Mouse (Mus musculus): ENCODE measurements around the gene Tmem120b. TPM values are rescaled to one million over a fixed set of nuclear protein-coding genes. Genes with fewer than 3 reads are reported as not detected.
"Not testable (repeated sequence)": the region's sequence is repeated elsewhere in the genome, so short reads cannot be mapped to it uniquely, and the experiment has no call there.

Tmem120b gene
- polyA plus RNA-seq, 1 experiment from 2014 or later: 12.9 TPM

- H3K9ac ChIP-seq: no peak overlapping the region
- no peaks in the 10 kb centered on the region for H3K36me3 ChIP-seq
- no peaks in the 10 kb centered on the region for H3K27me3 ChIP-seq (replicated peaks)
- H3K4me2 ChIP-seq: peak overlapping the region; percentile 52
- H3K27ac ChIP-seq: peak overlapping the region; percentile 69; the same call in 1 of the 2 replicates
- 7% methylated on average over 48 of the region's 48 CpGs for WGBS
- ATAC-seq (ENCODE audit: insufficient read depth, low FRiP score, low read depth): peak; percentile 97
- H3K4me1 ChIP-seq: peaks cover 15% of the 10 kb centered on the region
- H3K9me3 ChIP-seq: no peaks in the 10 kb centered on the region
- peak overlapping the region; percentile 45 for H3K4me3 ChIP-seq (replicated peaks)
These were observed 10.6 kb upstream of the Tmem120b start for GRCm38 (mm10) chr5:123057366-123058250.

DNA sequence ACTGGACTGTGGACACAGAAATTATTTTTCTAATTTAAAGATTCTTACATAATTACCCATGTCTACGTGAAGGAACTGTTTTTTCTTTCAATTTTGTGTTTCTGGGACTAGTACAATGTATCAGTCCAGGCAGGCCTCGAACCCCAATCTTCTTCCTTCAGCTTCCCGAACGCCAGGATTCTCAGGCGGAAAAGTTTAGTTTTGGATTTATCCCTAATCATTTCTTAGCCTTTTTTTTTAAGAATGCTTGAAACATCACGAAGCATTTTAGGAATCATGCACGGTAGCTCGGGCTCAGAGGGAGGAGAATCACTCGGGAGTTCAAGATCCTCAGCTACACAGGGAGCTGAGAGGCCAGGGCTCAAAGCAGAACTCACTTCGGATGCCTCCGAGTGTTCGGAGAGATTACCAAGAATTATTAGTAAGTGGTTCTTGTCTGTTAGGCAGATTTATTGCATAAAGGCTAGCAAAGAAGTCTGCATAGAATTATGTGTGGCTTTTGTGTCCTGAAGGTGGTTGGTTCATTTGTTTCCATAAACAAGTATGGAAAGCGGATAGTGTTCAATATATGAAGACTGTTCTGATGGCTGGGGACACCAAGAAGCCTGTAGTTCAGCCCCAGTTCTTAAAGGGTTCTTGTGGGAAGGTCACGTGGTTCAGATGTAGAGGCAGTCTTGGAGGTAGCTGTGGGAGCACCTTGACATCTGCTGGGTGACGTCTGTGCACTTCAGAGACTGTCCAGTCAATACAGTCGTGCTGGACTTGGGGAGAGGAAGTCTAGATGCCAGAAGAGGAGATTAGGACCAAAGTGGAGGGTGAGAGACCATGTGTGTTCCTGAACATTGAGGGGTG lies 9.7 kb upstream of the Tmem120b start:
- 32% methylated on average over 16 of the region's 16 CpGs for WGBS
- H3K4me2 ChIP-seq: peak overlapping the region; percentile 52
- H3K27ac ChIP-seq: peak overlapping the region; percentile 69
- H3K4me3 ChIP-seq (replicated peaks): peak overlapping the region; percentile 45
- no peak overlapping the region for H3K9ac ChIP-seq
- no peaks in the 10 kb centered on the region for H3K9me3 ChIP-seq
- H3K36me3 ChIP-seq: no peaks in the 10 kb centered on the region
- no peaks in the 10 kb centered on the region for H3K27me3 ChIP-seq (replicated peaks)
- peaks cover 15% of the 10 kb centered on the region for H3K4me1 ChIP-seq
- ATAC-seq (ENCODE audit: insufficient read depth, low FRiP score, low read depth): no peak

DNA sequence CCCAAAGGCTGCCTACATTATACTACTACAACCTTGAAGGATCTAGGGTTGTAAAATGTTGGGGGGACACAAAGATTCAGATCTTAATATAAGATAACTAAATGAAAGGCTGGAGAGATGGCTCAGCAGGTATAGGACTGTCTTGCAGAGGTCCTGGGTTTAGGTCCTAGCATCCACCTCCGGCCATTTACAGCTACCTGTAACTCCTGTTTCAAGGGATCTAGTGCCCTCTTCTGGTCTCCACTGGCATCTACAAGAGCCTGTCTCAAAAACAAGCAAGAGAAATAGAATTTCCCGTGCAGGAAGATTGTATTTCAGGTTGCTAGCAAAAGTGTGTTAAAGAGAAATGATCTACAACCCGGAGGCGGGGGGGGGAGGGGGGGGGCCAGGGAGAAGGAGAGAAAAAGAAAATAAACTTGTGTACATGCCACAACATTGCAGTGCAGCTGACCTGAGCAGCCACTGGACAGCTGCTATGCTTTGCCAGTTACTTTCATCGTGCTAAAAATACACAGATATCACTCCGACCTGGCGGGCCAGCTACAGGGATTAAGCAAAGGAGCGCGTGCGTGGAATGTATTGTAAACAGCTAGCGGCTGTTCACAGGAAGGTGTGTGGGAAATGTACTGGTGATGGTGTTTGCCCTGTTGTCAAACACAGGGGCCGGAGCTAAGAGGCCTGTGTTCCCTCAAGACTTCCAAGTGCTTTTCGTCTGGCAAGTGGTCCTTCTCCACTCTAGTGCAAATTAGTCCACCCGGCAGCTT lies 8.3 kb upstream of the Tmem120b start:
- Histone ChIP-seq H3K4me2 (peak overlapping the region; percentile 30), H3K9ac (no peak overlapping the region), H3K9me3 (no peaks in the 10 kb centered on the region), H3K4me1 (peaks cover 15% of the 10 kb centered on the region), H3K36me3 (no peaks in the 10 kb centered on the region), H3K27ac (peak overlapping the region; percentile 64), H3K4me3 (replicated peaks) (no peak overlapping the region), H3K27me3 (replicated peaks) (no peaks in the 10 kb centered on the region)
- WGBS: 14% methylated on average over 14 of the region's 14 CpGs
- ATAC-seq (ENCODE audit: insufficient read depth, low FRiP score, low read depth): no peak

DNA sequence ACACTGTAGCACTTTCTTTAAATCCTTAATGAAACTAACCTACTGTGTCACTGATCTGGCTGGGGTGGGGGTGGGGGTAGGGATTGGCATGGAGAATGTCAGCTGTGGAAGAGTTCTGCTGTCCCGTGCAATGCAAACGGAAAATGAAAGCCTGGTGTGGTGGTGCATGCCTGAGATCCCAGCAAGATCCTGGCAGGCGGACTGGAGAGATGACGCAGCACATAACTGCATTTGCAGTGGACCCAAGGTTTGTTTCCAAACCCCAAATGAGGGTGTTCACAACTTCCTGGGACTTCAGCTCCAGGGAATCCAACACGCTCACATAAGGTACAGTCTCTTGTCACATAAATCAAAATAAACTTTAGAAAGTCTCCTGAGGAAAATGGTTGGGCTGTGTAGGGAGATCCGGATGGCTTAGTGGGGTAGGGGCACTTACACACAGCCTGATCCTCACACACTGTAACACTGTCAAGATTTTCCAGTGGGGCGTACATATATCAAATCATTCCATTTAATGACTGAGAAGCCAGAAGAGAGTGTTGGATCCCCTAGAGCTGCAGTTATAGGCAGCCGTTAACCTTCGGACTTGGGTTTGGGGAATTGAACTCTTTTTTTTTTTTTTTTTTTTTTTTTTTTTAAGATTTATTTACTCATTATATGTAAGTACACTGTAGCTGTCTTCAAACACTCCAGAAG lies 7.4 kb upstream of the Tmem120b start:
- Histone ChIP-seq H3K4me1 (peaks cover 15% of the 10 kb centered on the region), H3K4me3 (replicated peaks) (no peak overlapping the region), H3K36me3 (no peaks in the 10 kb centered on the region), H3K9ac (no peak overlapping the region), H3K4me2 (0 out of 2 replicates have a peak overlapping the region, but pooled peaks have one; percentile 30), H3K9me3 (no peaks in the 10 kb centered on the region), H3K27me3 (replicated peaks) (no peaks in the 10 kb centered on the region), H3K27ac (peak overlapping the region; percentile 64)
- WGBS: 51% methylated on average over 9 of the region's 9 CpGs
- ATAC-seq (ENCODE audit: insufficient read depth, low FRiP score, low read depth): no peak

- not testable (repeated sequence) for H3K36me3 ChIP-seq; H3K27me3 ChIP-seq (replicated peaks); H3K4me2 ChIP-seq; H3K9ac ChIP-seq; ATAC-seq (ENCODE audit: insufficient read depth, low FRiP score, low read depth); H3K27ac ChIP-seq; H3K9me3 ChIP-seq; H3K4me3 ChIP-seq (replicated peaks)
- peaks cover 15% of the 10 kb centered on the region for H3K4me1 ChIP-seq
- 76% methylated on average over 6 of the region's 6 CpGs for WGBS
These were observed 6.8 kb upstream of the Tmem120b start for GRCm38 (mm10) chr5:123061402-123061749.

GRCm38 (mm10) chr5:123063141-123063540 lies 5.1 kb upstream of the Tmem120b start:
- H3K9ac ChIP-seq: no peak overlapping the region
- H3K27ac ChIP-seq: no peak overlapping the region
- no peak overlapping the region for H3K4me3 ChIP-seq (replicated peaks)
- ATAC-seq (ENCODE audit: insufficient read depth, low FRiP score, low read depth): no peak
- peaks cover 19% of the 10 kb centered on the region for H3K4me1 ChIP-seq
- no peak overlapping the region for H3K4me2 ChIP-seq
- WGBS: 94% methylated on average over 3 of the region's 3 CpGs
- no peaks in the 10 kb centered on the region for H3K9me3 ChIP-seq
- H3K36me3 ChIP-seq: no peaks in the 10 kb centered on the region
- H3K27me3 ChIP-seq (replicated peaks): no peaks in the 10 kb centered on the region

- Histone ChIP-seq H3K4me2 (no peak overlapping the region), H3K9me3 (no peaks in the 10 kb centered on the region), H3K27ac (no peak overlapping the region), H3K4me3 (replicated peaks) (no peak overlapping the region), H3K27me3 (replicated peaks) (no peaks in the 10 kb centered on the region), H3K36me3 (no peaks in the 10 kb centered on the region), H3K4me1 (peaks cover 14% of the 10 kb centered on the region; the same call in 1 of the 2 replicates), H3K9ac (no peak overlapping the region)
- 28% methylated on average over 6 of the region's 6 CpGs for WGBS
- no peak for ATAC-seq (ENCODE audit: insufficient read depth, low FRiP score, low read depth)
These were observed 4.0 kb upstream of the Tmem120b start for GRCm38 (mm10) chr5:123064207-123064606.

DNA sequence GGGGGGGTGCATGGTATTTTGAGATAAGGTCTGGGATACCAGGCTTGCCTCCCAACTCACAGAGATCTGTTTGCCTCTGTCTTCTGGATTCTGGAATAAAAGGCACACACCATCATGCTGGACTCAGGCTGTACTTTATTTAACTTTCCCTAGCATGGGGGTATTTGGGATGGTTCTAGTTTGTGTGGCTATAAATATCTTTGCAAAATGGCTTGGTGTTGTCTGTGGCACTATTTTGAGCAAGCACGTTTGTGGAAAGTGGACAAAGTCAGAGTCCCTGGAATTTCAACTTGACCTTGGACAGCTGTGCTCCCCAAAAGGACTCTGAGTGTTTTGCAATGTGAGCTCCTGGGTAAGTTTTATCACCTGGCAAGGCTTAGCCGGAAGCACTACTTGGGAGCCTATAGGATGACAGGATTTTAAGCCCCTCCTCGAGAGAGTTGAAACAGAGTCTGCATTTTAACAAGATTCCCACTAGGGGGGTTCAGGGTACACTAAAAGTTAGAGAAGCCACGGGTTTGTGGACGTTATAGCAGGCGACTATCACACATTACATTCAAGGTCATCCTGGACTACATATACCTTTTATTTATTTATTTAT lies 720 bp upstream of the Tmem120b start:
- H3K36me3 ChIP-seq: no peaks in the 10 kb centered on the region
- no peak overlapping the region for H3K4me2 ChIP-seq
- WGBS: 11% methylated on average over 6 of the region's 6 CpGs

DNA sequence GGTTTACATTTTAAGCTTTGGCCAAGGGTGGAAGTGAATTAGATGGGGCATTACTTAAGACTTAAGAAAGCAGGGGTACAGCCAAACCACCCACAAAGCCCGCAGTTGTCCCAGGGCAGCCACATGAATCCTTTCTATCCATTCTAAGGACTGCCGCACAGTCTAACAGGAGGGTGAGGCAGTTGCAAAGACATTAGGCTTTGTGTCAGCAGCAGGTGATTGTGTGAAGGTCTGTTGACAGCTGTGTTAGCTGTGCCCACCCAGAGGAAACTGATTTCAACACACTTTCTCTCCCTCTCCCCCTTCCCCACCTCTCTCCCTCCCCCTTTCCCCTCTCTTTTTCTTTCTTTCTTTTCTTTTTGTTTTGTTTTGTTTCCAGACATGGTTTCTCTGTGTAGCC lies 499 bp downstream of the Tmem120b start:
- no peak overlapping the region for H3K4me2 ChIP-seq
- ATAC-seq (ENCODE audit: insufficient read depth, low FRiP score, low read depth): no peak
- WGBS: 87% methylated on average over 2 of the region's 2 CpGs
- 0 out of 2 replicates have a peak, but pooled peaks cover 4% of the 10 kb centered on the region for H3K4me1 ChIP-seq
- H3K27ac ChIP-seq: no peak overlapping the region
- no peak overlapping the region for H3K4me3 ChIP-seq (replicated peaks)
- H3K9ac ChIP-seq: no peak overlapping the region
- H3K27me3 ChIP-seq (replicated peaks): no peaks in the 10 kb centered on the region
- no peaks in the 10 kb centered on the region for H3K9me3 ChIP-seq
- no peaks in the 10 kb centered on the region for H3K36me3 ChIP-seq

More for the DNA sequence above, 720 bp upstream of the Tmem120b start:
- no peak overlapping the region for H3K9ac ChIP-seq
- no peak overlapping the region for H3K27ac ChIP-seq
- no peak overlapping the region for H3K4me3 ChIP-seq (replicated peaks)
- peak; percentile 47; the same call in 1 of the 2 replicates for ATAC-seq (ENCODE audit: insufficient read depth, low FRiP score, low read depth)
- 0 out of 2 replicates have a peak, but pooled peaks cover 4% of the 10 kb centered on the region for H3K4me1 ChIP-seq
- no peaks in the 10 kb centered on the region for H3K27me3 ChIP-seq (replicated peaks)
- H3K9me3 ChIP-seq: no peaks in the 10 kb centered on the region

GRCm38 (mm10) chr5:123075576-123076418 lies 7.6 kb downstream of the Tmem120b start:
- Histone ChIP-seq H3K36me3 (no peaks in the 10 kb centered on the region), H3K4me1 (peaks cover 22% of the 10 kb centered on the region), H3K4me2 (peak overlapping the region; percentile 98), H3K27ac (peak overlapping the region; percentile 72), H3K4me3 (replicated peaks) (peak overlapping the region; percentile 76), H3K9ac (peak overlapping the region; percentile 85), H3K9me3 (no peaks in the 10 kb centered on the region), H3K27me3 (replicated peaks) (no peaks in the 10 kb centered on the region)
- ATAC-seq (ENCODE audit: insufficient read depth, low FRiP score, low read depth): peak; percentile 94
- WGBS: 6% methylated on average over 45 of the region's 45 CpGs

All from stomach, embryonic 15.5 days (tissue).